Mouse (Mus musculus) cerebellum, adult 8-10 months (tissue): ENCODE data around the gene Nrg4.

Experiments
- DNase-seq: peaks from one replicate; pipeline ENCODE4 v3.0.0; 2022

Nrg4 gene

GRCm38 (mm10) chr9:55208790-55209481, 117.7 kb downstream of the Nrg4 start, which contains the start of gene Fbxo22:
Gene Fbxo22 (plus strand): TSS chr9:55208925.
- peak; percentile 80 for DNase-seq

GRCm38 (mm10) chr9:55208458-55208789, 118.2 kb downstream of the Nrg4 start:
- DNase-seq = peak; percentile 24

- DNase-seq = peak; percentile 58
These were observed 127.3 kb downstream of the Nrg4 start for GRCm38 (mm10) chr9:55199348-55199747.

- DNase-seq = no peak
These were observed 128.4 kb downstream of the Nrg4 start for GRCm38 (mm10) chr9:55198260-55198659.

GRCm38 (mm10) chr9:55195876-55196275, 130.8 kb downstream of the Nrg4 start:
- DNase-seq = no peak

GRCm38 (mm10) chr9:55174235-55174634, 152.4 kb downstream of the Nrg4 start:
- DNase-seq = no peak

- DNase-seq = no peak
These were observed 154.4 kb downstream of the Nrg4 start for GRCm38 (mm10) chr9:55172195-55172685.

- no peak for DNase-seq
These were observed 155.8 kb downstream of the Nrg4 start for GRCm38 (mm10) chr9:55170655-55171412.
